Mouse (Mus musculus): ENCODE measurements around the gene Slc16a6.

GRCm38 (mm10) chr11:109517816-109518215 is 44.4 kb upstream of the Slc16a6 start:
- TF ChIP-seq CTCF (IDR thresholded peaks at IDR 0.05; ENCODE audit: low read depth) (no peak), EP300 (optimal IDR thresholded peaks at IDR 0.05) (no peak)
